Mouse (Mus musculus) cerebellum, postnatal 10 days (tissue): ENCODE results near the gene Ccdc152.

Source experiments
- DNase-seq, 2 experiments: peaks; one replicate each; pipeline ENCODE4 v3.0.0; 2021; ENCODE audit warnings: mixed read lengths in 2 of 2

Gene Ccdc152

GRCm38 (mm10) chr15:3303426-3303825, at the start of gene Ccdc152:
Ccdc152 (minus strand) TSS chr15:3303526.
- no peak for DNase-seq

GRCm38 (mm10) chr15:3349306-3350064, 46.2 kb upstream of the Ccdc152 start:
- no peak for DNase-seq

DNA sequence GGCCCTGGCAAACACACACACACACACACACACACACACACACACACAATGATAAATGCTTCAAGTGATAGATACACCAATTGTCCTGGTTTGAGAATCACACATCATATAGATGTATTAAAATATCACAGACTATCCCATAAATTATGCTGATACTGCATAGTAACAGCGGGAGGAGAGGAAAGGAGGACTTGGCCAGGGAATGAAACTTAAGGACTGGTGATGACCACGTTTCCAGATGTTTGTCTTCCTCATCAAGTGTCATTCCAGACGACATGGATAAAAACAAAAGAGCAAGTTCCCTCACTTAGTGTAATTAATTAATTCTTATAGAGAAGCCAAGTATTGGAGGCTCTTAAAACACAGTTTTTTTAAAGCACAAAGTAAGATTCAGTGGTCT, 43.4 kb upstream of the Ccdc152 start:
- no peak for DNase-seq

- peak; percentile 40 to 61 for DNase-seq
Measured at GRCm38 (mm10) chr15:3344555-3344954, 41.2 kb upstream of the Ccdc152 start.

- peak; percentile 92 to 93 for DNase-seq
Measured at GRCm38 (mm10) chr15:3341806-3342582, 38.7 kb upstream of the Ccdc152 start.

- no peak for DNase-seq
Measured at GRCm38 (mm10) chr15:3339847-3340246, 36.5 kb upstream of the Ccdc152 start.

DNA sequence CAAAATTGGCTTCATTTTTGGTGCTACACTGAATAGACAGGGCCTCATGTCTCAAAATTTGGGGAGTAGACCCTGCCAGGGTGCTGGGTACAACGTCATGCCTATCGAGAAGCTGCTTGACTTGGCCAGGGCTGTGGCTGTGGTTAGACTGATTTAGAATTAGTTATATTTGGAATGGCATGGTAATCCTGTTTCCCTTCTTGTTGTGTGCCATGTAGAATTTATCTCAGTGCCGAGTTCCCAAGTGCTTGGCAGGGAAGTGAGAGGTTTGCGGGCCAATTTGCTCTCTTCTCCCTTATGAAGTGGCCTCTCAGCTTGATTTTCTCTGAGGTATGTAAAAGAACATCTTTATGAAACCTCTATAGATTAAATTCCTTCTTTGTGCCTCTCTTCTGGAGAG, 29.2 kb upstream of the Ccdc152 start:
- DNase-seq: no peak

DNA sequence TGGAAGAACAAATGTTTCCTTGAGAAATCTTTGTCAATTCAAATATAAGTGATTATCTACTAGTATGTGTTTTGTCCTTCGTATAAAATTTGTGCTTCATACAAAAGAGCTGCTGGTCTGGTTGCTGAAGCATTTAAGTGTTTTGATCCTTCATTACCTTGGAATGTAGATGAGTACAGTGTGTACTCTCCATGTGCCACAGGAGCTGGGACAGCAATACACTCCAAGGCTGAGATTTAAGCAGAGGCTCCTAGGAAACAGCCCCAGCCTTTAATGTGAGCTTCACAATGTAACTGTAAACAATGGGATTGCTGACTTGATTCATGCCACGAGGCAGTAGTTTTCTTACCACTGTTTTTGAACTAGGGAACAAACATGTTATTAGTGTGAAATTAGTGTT, 28.5 kb upstream of the Ccdc152 start:
- DNase-seq: no peak

DNA sequence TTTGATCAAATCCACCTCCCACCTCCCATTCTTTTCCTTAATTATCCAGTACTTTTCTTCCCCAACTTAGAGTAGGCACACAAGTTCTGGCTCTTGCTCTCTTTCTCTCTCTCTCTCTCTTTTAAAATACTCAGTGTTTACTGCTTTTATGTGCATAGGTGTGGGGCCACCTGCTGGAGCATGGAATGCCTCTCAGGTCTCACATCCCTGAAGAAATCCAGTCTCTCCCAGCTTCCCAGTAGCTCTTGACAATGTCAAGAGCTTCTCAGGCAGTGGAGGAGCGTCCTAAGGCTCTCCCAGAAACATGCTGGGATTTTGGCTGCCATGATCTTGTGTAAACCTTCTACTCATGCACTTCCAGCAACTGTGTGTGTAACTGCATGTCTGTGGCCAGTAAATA, 27.0 kb upstream of the Ccdc152 start:
- DNase-seq: no peak

DNA sequence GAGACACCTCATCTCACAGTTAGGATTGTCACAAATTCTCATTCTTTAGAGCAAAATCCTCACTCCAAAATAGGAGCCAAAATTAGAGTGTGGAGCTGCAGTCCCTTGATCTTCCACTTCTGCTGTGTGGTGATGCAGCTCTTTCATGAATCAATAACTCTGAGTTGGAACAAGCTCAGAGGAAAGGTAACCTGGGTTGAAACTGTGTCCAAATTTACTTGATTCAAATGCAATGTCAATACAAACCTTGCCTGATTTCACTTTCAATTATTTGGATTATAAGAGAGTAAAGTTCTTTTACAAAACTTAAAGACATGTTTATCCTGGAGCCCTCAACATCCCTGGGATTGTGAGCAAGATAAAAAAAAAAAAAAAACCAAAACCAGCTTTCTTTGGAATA, 19.7 kb upstream of the Ccdc152 start:
- DNase-seq: no peak

DNA sequence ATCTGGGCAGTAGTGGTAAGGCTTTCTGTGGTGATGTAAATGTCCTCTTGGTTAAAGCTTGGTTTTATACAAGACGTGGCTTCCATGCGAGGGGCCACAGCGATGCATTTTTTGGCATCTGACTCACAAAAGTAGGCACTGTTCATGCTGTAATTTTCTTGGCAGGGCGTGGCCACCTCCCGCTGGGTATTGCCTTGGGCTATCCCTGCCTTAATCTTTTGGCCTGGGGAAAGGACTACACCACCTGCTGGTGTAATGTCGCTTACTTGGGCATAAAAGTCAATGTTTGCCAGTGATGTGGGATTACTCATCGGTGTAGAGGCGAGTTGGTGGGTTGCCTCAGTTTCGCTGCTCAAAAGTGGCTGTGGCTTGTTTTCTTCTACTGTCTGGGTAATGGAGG, 16.6 kb upstream of the Ccdc152 start:
- peak in 1 of 2 experiments; percentile 6 for DNase-seq

GRCm38 (mm10) chr15:3316617-3317016, 13.3 kb upstream of the Ccdc152 start:
- no peak for DNase-seq

DNA sequence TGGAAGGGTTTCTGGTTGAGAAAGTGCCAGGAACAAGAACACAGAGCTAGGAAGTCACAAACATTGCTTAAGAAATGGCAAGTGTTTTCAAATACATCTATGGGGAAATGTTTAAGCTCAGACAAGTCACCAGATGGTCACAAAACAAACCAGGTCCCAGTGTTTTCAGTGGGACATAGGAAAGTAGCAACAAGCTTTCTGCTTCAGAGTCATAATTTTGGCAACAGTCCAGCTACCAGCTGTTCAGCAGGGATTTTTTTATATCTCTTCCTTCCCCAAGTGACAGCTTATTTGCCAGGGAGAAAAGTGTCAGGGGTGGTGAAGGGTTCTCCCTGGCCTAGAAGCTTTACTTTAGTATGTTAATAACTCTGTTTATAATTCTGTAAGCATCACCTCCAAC, 9.6 kb upstream of the Ccdc152 start:
- peak; percentile 28 to 29 for DNase-seq

DNA sequence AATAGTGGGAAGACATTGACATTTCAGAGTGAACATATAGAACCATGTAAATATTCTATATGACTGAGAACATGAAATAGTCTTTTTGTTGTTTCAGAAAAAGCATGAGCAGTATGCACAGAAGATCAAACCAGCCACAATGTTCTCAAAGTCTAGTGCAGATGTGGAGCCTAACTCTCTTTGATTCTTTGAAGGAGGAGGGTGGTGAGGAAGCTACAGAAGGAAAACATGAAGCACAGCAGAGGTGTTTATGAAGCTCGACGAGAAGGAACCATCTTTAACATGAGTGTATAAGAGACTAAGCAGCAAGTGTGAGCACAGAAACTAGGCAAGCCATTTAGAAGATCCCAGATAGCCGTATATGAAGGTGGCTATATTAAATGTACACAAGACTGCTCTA, 6.5 kb upstream of the Ccdc152 start:
- DNase-seq: no peak

GRCm38 (mm10) chr15:3300361-3301100, 2.8 kb downstream of the Ccdc152 start:
- DNase-seq: no peak

- DNase-seq: no peak
Measured at GRCm38 (mm10) chr15:3297615-3298014, 5.7 kb downstream of the Ccdc152 start.

- peak in 1 of 2 experiments; percentile 44 for DNase-seq
Measured at GRCm38 (mm10) chr15:3295986-3296385, 7.3 kb downstream of the Ccdc152 start.

GRCm38 (mm10) chr15:3293477-3293876, 9.8 kb downstream of the Ccdc152 start:
- DNase-seq: no peak

DNA sequence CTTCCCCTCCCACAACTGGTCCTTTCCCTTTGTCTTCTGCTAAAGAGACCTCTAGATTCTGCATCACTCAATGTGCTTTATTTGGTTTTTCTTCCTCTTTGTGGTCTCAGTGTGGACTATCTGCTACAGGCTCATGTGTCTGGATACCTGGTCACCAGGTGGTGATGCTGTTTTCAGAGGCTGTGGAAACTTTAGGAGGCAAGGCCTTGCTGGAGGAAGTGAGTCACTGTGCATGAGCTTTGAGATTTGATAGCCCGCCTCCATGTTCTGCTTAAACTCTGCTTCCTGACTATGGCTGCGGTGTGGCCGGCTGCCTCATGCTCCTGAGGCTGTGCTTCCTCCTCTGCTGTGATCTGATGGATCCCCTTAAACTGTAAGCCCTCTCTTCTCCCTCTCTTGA, 12.9 kb downstream of the Ccdc152 start:
- no peak for DNase-seq

DNA sequence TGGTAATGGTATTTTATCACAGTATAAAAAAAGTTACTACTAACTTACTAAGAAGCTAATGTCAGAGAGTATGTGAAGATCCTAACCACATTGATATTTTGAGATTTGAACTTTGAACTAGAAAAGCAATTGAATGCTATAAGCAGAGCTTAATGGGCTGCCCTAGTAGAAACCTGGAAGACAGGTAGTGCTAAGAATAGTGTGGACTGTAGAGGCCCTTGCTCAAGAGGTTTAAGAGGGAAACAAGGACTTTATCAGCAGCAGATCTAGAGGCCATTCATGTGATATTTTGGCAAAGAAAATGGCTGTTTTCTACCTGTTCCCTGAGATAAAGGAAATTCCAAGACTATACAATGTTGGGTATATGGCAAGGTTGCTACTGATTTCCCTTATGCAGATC, 17.3 kb downstream of the Ccdc152 start:
- no peak for DNase-seq

GRCm38 (mm10) chr15:3281737-3282136, 21.6 kb downstream of the Ccdc152 start:
- no peak for DNase-seq

GRCm38 (mm10) chr15:3281216-3281615, 22.1 kb downstream of the Ccdc152 start:
- no peak for DNase-seq

DNA sequence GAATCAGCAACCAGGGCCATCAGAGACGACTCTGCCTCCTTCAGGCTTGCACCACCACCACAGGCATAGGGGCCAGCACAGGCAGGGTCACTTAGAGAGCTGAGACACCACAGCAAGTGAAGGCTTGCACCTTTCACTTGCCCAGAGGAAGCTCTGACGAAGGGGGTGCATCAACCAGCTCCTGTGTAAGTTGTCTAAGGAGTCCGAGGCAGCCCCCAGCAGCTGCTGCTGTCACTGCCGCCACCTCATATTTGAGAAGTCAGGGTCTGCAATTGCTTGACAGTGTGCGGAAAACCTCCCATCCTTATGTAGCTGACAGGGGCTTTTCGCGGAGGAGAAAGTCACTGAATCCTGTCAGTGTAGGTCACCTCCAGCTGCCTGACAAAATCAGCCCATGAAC, 24.1 kb downstream of the Ccdc152 start:
- DNase-seq: no peak

GRCm38 (mm10) chr15:3277391-3277790, 25.9 kb downstream of the Ccdc152 start:
- no peak for DNase-seq
